Mouse (Mus musculus): ENCODE data around the gene Rogdi. TPM values are rescaled to one million over a fixed set of nuclear protein-coding genes. Genes with fewer than 3 reads are reported as not detected.

Rogdi gene
- polyA plus RNA-seq, 1 experiment from 2014 or later: 54.4 TPM

- H3K4me1 ChIP-seq (ENCODE audit: control insufficient read depth, insufficient read depth, low read length): peaks cover 10% of the 10 kb centered on the region
- 34% methylated on average over 5 of the region's 5 CpGs for WGBS (ENCODE audit: insufficient replicate concordance)
- no peaks in the 10 kb centered on the region for H3K27me3 ChIP-seq (ENCODE audit: control insufficient read depth, insufficient read depth, low read length)
- H3K27ac ChIP-seq (ENCODE audit: low read depth, low read length): peak overlapping the region; percentile 60; the same call in 1 of the 2 replicates
- no peaks in the 10 kb centered on the region for H3K36me3 ChIP-seq (ENCODE audit: control insufficient read depth, insufficient read depth, low read length)
- H3K4me2 ChIP-seq: no peak overlapping the region
- no peak overlapping the region for H3K9ac ChIP-seq (ENCODE audit: low read depth, low read length)
- no peak overlapping the region for H3K4me3 ChIP-seq (ENCODE audit: low read depth, low read length)
- no peaks in the 10 kb centered on the region for H3K9me3 ChIP-seq (replicated peaks; ENCODE audit: control insufficient read depth, low read length)
- 0 out of 2 replicates have a peak, but pooled peaks have one; percentile 56 for ATAC-seq (replicated peaks; ENCODE audit: insufficient number of reproducible peaks, low FRiP score, low TSS enrichment)
These were observed 34.9 kb downstream of the Rogdi start for GRCm38 (mm10) chr16:4978275-4979051.

- Histone ChIP-seq H3K27me3 (ENCODE audit: control insufficient read depth, insufficient read depth, low read length) (no peaks in the 10 kb centered on the region), H3K27ac (ENCODE audit: low read depth, low read length) (no peak overlapping the region), H3K36me3 (ENCODE audit: control insufficient read depth, insufficient read depth, low read length) (no peaks in the 10 kb centered on the region), H3K4me2 (no peak overlapping the region), H3K9ac (ENCODE audit: low read depth, low read length) (no peak overlapping the region), H3K4me3 (ENCODE audit: low read depth, low read length) (no peak overlapping the region), H3K4me1 (ENCODE audit: control insufficient read depth, insufficient read depth, low read length) (peaks cover 10% of the 10 kb centered on the region), H3K9me3 (replicated peaks; ENCODE audit: control insufficient read depth, low read length) (no peaks in the 10 kb centered on the region)
- no peak for ATAC-seq (replicated peaks; ENCODE audit: insufficient number of reproducible peaks, low FRiP score, low TSS enrichment)
- WGBS (ENCODE audit: insufficient replicate concordance): 68% methylated on average over 2 of the region's 2 CpGs
These were observed 37.2 kb downstream of the Rogdi start for GRCm38 (mm10) chr16:4976180-4976579.

DNA sequence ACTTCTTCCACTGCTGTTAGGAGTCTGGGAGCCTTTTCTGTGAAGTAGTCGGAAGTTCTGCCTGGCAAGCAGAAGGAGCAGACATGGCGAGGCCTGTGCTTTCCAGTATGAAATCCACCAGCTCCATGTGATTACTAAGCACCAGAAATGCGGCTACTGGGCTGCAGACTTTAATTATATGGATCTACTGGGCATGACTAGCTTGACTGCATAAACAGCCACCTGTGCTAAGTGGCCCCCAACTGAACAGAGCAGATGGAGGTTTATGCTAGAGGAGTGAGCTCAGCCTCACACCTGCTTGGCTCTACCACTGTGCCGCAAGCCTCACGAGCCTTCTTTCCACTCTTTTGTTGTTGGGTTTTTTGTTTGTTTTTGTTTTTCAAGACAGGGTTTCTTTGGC is 38.8 kb downstream of the Rogdi start:
- Histone ChIP-seq H3K9ac (ENCODE audit: low read depth, low read length) (no peak overlapping the region), H3K27me3 (ENCODE audit: control insufficient read depth, insufficient read depth, low read length) (no peaks in the 10 kb centered on the region), H3K27ac (ENCODE audit: low read depth, low read length) (no peak overlapping the region), H3K9me3 (replicated peaks; ENCODE audit: control insufficient read depth, low read length) (no peaks in the 10 kb centered on the region), H3K36me3 (ENCODE audit: control insufficient read depth, insufficient read depth, low read length) (no peaks in the 10 kb centered on the region), H3K4me2 (no peak overlapping the region), H3K4me3 (ENCODE audit: low read depth, low read length) (no peak overlapping the region), H3K4me1 (ENCODE audit: control insufficient read depth, insufficient read depth, low read length) (peaks cover 10% of the 10 kb centered on the region)
- 79% methylated on average over 5 of the region's 5 CpGs for WGBS (ENCODE audit: insufficient replicate concordance)
- ATAC-seq (replicated peaks; ENCODE audit: insufficient number of reproducible peaks, low FRiP score, low TSS enrichment): no peak

GRCm38 (mm10) chr16:4971626-4972025 is 41.7 kb downstream of the Rogdi start:
- H3K4me1 ChIP-seq (ENCODE audit: control insufficient read depth, insufficient read depth, low read length): no peaks in the 10 kb centered on the region
- no peaks in the 10 kb centered on the region for H3K27me3 ChIP-seq (ENCODE audit: control insufficient read depth, insufficient read depth, low read length)
- H3K4me2 ChIP-seq: no peak overlapping the region
- H3K9ac ChIP-seq (ENCODE audit: low read depth, low read length): no peak overlapping the region
- 45% methylated on average over 4 of the region's 4 CpGs for WGBS (ENCODE audit: insufficient replicate concordance)
- no peak overlapping the region for H3K4me3 ChIP-seq (ENCODE audit: low read depth, low read length)
- H3K36me3 ChIP-seq (ENCODE audit: control insufficient read depth, insufficient read depth, low read length): no peaks in the 10 kb centered on the region
- H3K9me3 ChIP-seq (replicated peaks; ENCODE audit: control insufficient read depth, low read length): no peaks in the 10 kb centered on the region
- H3K27ac ChIP-seq (ENCODE audit: low read depth, low read length): no peak overlapping the region
- ATAC-seq (replicated peaks; ENCODE audit: insufficient number of reproducible peaks, low FRiP score, low TSS enrichment): no peak

DNA sequence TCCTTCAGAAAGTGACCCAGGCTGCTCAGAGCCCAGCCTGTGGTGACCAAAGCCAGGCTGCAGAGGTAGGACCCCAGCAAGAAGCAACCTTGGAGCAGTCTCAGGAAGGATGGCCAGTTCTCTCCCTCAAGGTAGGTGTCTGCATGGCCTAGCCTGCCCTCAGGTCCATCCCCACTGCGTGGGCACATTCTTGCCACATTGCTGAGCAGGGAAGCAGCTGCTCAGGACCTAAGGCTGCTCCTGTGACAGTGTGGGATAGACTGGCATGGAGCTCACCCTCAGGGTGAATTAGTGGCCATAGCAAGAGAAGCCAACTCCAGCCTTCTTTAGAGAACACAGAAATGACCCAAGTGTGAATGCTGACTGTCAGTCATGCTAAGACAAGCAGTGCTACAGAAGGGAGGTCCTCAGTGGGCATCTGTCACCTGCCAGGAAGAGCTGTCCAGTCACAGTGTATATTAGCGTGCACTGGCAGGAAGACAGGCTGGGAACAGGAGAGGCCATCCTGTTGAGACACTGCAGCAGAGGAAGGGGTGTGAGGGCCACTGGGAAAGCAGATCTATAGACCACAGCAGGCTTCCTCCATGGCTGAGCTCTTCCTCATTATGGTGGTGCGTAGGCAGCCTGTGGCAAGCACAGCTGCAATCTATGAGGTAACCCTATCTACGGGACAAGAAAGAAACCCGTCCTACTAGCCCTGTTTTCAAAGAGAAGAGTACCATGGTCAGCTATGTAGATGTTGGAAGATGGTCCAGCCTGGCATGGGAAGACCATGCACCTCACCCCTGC is 44.1 kb downstream of the Rogdi start:
- H3K4me1 ChIP-seq (ENCODE audit: control insufficient read depth, insufficient read depth, low read length): 0 out of 2 replicates have a peak, but pooled peaks cover 2% of the 10 kb centered on the region
- no peak overlapping the region for H3K27ac ChIP-seq (ENCODE audit: low read depth, low read length)
- no peaks in the 10 kb centered on the region for H3K9me3 ChIP-seq (replicated peaks; ENCODE audit: control insufficient read depth, low read length)
- no peaks in the 10 kb centered on the region for H3K27me3 ChIP-seq (ENCODE audit: control insufficient read depth, insufficient read depth, low read length)
- H3K4me3 ChIP-seq (ENCODE audit: low read depth, low read length): no peak overlapping the region
- WGBS (ENCODE audit: insufficient replicate concordance): 74% methylated on average over 5 of the region's 5 CpGs
- H3K36me3 ChIP-seq (ENCODE audit: control insufficient read depth, insufficient read depth, low read length): no peaks in the 10 kb centered on the region
- no peak overlapping the region for H3K9ac ChIP-seq (ENCODE audit: low read depth, low read length)
- no peak for ATAC-seq (replicated peaks; ENCODE audit: insufficient number of reproducible peaks, low FRiP score, low TSS enrichment)
- no peak overlapping the region for H3K4me2 ChIP-seq

DNA sequence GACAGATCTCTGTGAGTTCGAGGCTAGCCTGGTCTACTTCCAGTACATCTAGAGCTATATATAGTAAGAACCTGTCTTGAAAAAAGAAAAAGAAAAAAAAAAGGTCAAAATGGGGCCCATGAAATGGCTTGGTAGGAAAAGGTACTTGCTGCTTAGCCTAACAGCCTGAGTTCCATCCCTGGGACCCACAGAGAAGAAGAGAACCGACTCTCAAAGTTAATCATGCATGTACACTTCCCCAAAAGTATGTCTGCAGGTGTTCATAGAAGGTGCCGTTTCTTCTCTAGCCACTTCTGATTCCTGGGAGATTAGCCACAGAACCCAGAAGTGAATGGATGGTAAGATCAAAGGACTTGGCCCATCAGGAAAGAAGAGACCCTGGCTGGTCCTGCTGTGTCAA is 44.9 kb downstream of the Rogdi start:
- H3K9me3 ChIP-seq (replicated peaks; ENCODE audit: control insufficient read depth, low read length): no peaks in the 10 kb centered on the region
- H3K27me3 ChIP-seq (ENCODE audit: control insufficient read depth, insufficient read depth, low read length): no peaks in the 10 kb centered on the region
- no peak overlapping the region for H3K27ac ChIP-seq (ENCODE audit: low read depth, low read length)
- H3K36me3 ChIP-seq (ENCODE audit: control insufficient read depth, insufficient read depth, low read length): no peaks in the 10 kb centered on the region
- H3K4me1 ChIP-seq (ENCODE audit: control insufficient read depth, insufficient read depth, low read length): peaks cover 3% of the 10 kb centered on the region; the same call in 1 of the 2 replicates
- ATAC-seq (replicated peaks; ENCODE audit: insufficient number of reproducible peaks, low FRiP score, low TSS enrichment): no peak
- 82% methylated on average over 3 of the region's 3 CpGs for WGBS (ENCODE audit: insufficient replicate concordance)
- no peak overlapping the region for H3K9ac ChIP-seq (ENCODE audit: low read depth, low read length)
- H3K4me3 ChIP-seq (ENCODE audit: low read depth, low read length): no peak overlapping the region
- no peak overlapping the region for H3K4me2 ChIP-seq

DNA sequence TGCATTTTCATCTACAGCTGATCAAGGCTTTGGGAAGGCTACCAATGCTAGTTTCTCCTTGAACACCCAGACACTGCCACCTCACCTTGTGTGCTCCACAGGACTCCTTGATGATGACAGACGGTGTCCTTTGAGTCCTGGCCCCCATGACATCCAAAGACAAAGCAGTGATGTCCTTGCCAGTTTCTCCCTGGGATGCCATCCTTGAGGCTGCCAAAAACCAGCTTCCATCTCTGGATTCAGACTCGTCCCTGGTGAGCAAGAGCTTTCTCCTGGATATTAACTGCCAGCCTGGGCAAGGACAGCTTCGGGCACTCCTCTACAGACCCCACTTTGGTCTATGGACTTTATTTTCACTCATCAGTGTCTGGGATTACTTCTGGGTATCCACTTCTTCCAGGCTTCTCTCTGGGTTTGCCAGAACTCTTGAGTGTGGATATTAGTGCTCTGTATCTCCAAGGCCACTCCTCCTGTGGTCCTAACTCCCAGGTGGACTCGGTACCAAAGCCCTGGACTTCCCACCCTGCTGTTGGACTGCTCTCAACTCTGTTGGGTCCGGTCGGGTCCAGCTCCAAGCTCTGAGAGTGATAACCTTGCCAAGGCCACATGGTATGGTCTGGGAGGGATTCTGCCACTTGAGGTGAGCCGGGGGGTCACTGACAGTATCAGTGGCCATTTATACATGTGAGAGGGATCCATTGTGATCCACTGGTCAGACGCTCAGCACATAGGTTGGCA is 47.8 kb downstream of the Rogdi start:
- H3K27me3 ChIP-seq (ENCODE audit: control insufficient read depth, insufficient read depth, low read length): no peaks in the 10 kb centered on the region
- H3K9ac ChIP-seq (ENCODE audit: low read depth, low read length): no peak overlapping the region
- no peaks in the 10 kb centered on the region for H3K36me3 ChIP-seq (ENCODE audit: control insufficient read depth, insufficient read depth, low read length)
- H3K9me3 ChIP-seq (replicated peaks; ENCODE audit: control insufficient read depth, low read length): no peaks in the 10 kb centered on the region
- H3K4me2 ChIP-seq: no peak overlapping the region; the same call in 1 of the 2 replicates
- 81% methylated on average over 8 of the region's 8 CpGs for WGBS (ENCODE audit: insufficient replicate concordance)
- H3K4me1 ChIP-seq (ENCODE audit: control insufficient read depth, insufficient read depth, low read length): peaks cover 6% of the 10 kb centered on the region
- ATAC-seq (replicated peaks; ENCODE audit: insufficient number of reproducible peaks, low FRiP score, low TSS enrichment): no peak
- H3K27ac ChIP-seq (ENCODE audit: low read depth, low read length): no peak overlapping the region
- H3K4me3 ChIP-seq (ENCODE audit: low read depth, low read length): no peak overlapping the region

GRCm38 (mm10) chr16:4964731-4965391 is 48.5 kb downstream of the Rogdi start:
- H3K4me1 ChIP-seq (ENCODE audit: control insufficient read depth, insufficient read depth, low read length): peaks cover 6% of the 10 kb centered on the region
- peak overlapping the region; percentile 88 for H3K9ac ChIP-seq (ENCODE audit: low read depth, low read length)
- 0 out of 2 replicates have a peak, but pooled peaks have one; percentile 1 for ATAC-seq (replicated peaks; ENCODE audit: insufficient number of reproducible peaks, low FRiP score, low TSS enrichment)
- H3K36me3 ChIP-seq (ENCODE audit: control insufficient read depth, insufficient read depth, low read length): peaks cover under 1% of the 10 kb centered on the region; the same call in 1 of the 2 replicates
- H3K4me2 ChIP-seq: peak overlapping the region; percentile 93
- no peaks in the 10 kb centered on the region for H3K27me3 ChIP-seq (ENCODE audit: control insufficient read depth, insufficient read depth, low read length)
- no peaks in the 10 kb centered on the region for H3K9me3 ChIP-seq (replicated peaks; ENCODE audit: control insufficient read depth, low read length)
- WGBS (ENCODE audit: insufficient replicate concordance): 22% methylated on average over 13 of the region's 13 CpGs
- H3K4me3 ChIP-seq (ENCODE audit: low read depth, low read length): peak overlapping the region; percentile 96
- H3K27ac ChIP-seq (ENCODE audit: low read depth, low read length): peak overlapping the region; percentile 74
